8 mouse cellular contexts compared by ENCODE assay signal in the genomic region with DNA sequence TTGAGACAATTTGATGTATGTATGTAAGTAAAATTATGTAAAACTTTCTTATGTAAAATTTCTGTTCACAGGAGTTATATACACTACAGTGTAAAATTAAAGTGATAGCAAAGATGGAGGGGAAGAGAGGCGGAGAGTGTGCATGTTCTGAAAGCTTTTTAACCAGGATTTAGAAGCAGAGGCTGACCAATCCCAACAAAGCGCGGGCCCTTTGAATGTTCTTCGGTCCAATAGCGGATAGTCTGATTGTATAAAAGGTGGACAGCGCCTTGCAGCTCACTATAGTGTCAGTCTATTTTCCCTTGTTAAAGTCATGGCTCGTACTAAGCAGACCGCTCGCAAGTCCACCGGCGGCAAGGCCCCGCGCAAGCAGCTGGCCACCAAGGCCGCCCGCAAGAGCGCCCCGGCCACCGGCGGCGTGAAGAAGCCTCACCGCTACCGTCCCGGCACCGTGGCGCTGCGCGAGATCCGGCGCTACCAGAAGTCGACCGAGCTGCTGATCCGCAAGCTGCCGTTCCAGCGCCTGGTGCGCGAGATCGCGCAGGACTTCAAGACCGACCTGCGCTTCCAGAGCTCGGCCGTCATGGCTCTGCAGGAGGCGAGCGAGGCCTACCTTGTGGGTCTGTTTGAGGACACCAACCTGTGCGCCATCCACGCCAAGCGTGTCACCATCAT. TPM values are rescaled to one million over a fixed set of nuclear protein-coding genes. Genes with fewer than 3 reads are reported as not detected.
DNase-seq lines count a peak whose midpoint lies in the region; ATAC-seq and TF ChIP-seq lines count a peak whose summit lies in the region.
"Not testable (repeated sequence)": the region's sequence is repeated elsewhere in the genome, so short reads cannot be mapped to it uniquely, and the experiment has no call there.

Hist1h3b (plus strand) TSS at position 201 of the 675 bp plus-strand sequence.

- not testable (repeated sequence) for H3K27me3 ChIP-seq in erythroblast, embryonic 14.5 days (ENCODE audit: control insufficient read depth); heart, embryonic 13.5 days (replicated peaks); kidney, postnatal 0 days (ENCODE audit: insufficient read depth, low read length); liver, embryonic 11.5 days (replicated peaks; ENCODE audit: control insufficient read depth, insufficient read depth, low read length); myocyte (ENCODE audit: control insufficient read depth, insufficient read depth, insufficient read length); splenic B cell, adult 2 months (ENCODE audit: control insufficient read depth, insufficient read depth, low read length, poor library complexity, severe bottlenecking)

- under 1% methylated on average over 21 of the region's 47 CpGs for WGBS in heart, embryonic 13.5 days
- WGBS in kidney, postnatal 0 days = 1% methylated on average over 16 of the region's 47 CpGs
- WGBS in liver, embryonic 11.5 days = 1% methylated on average over 16 of the region's 47 CpGs

- not testable (repeated sequence) for H3K36me3 ChIP-seq in erythroblast, embryonic 14.5 days (ENCODE audit: control insufficient read depth); heart, embryonic 13.5 days; kidney, postnatal 0 days (ENCODE audit: insufficient read depth, low read length); liver, embryonic 11.5 days (ENCODE audit: control insufficient read depth, insufficient read depth, low read length); myocyte (ENCODE audit: control insufficient read depth, insufficient read depth); splenic B cell, adult 2 months (ENCODE audit: control insufficient read depth, insufficient read depth, low read length, poor library complexity, severe bottlenecking)

- peak; percentile 70 for ATAC-seq in heart, embryonic 13.5 days (ENCODE audit: extremely low read depth, insufficient number of reproducible peaks, low FRiP score, low TSS enrichment)
- ATAC-seq in kidney, postnatal 0 days (replicated peaks; ENCODE audit: low FRiP score, low read depth) = peak; percentile 72
- ATAC-seq in liver, embryonic 11.5 days (replicated peaks; ENCODE audit: low FRiP score) = peak; percentile 85

- not testable (repeated sequence) for H3K79me2 ChIP-seq in myocyte (ENCODE audit: control insufficient read depth, insufficient read depth)

- TF ChIP-seq CTCF in brain, embryonic 14.5 days (IDR thresholded peaks at IDR 0.05; ENCODE audit: borderline replicate concordance, extremely low read depth, insufficient read depth, insufficient read length); kidney, postnatal 0 days (IDR thresholded peaks at IDR 0.05; ENCODE audit: low read depth): not testable (repeated sequence)

- 0 out of 2 replicates have a peak, but pooled peaks have one; percentile 17 for TF ChIP-seq POLR2A in brain, embryonic 14.5 days (IDR thresholded peaks at IDR 0.05; ENCODE audit: borderline replicate concordance, extremely low read depth, insufficient read depth, insufficient read length, poor library complexity, severe bottlenecking)
- TF ChIP-seq POLR2A in myocyte (IDR thresholded peaks at IDR 0.05; ENCODE audit: insufficient read length, low read depth) = peak; percentile 80

- peak within 1 kb of the TSS; percentile 68 for H3K4me3 ChIP-seq in erythroblast, embryonic 14.5 days (replicated peaks)
- peak within 1 kb of the TSS; percentile 52 for H3K4me3 ChIP-seq in heart, embryonic 13.5 days
- peak within 1 kb of the TSS; percentile 26 for H3K4me3 ChIP-seq in kidney, postnatal 0 days (replicated peaks; ENCODE audit: low read depth, low read length)
- H3K4me3 ChIP-seq in liver, embryonic 11.5 days (ENCODE audit: low read depth, low read length) = peak within 1 kb of the TSS; percentile 47
- peak within 1 kb of the TSS; percentile 15 for H3K4me3 ChIP-seq in myocyte

- H3K4me1 ChIP-seq in erythroblast, embryonic 14.5 days (ENCODE audit: control insufficient read depth) = peaks cover 70% of the 10 kb centered on the region
- H3K4me1 ChIP-seq in heart, embryonic 13.5 days = peaks cover 22% of the 10 kb centered on the region
- H3K4me1 ChIP-seq in kidney, postnatal 0 days (replicated peaks; ENCODE audit: insufficient read depth, low read length) = not testable (repeated sequence)
- peaks cover 16% of the 10 kb centered on the region for H3K4me1 ChIP-seq in liver, embryonic 11.5 days (replicated peaks; ENCODE audit: control insufficient read depth, insufficient read depth, low read length)

- peak within 1 kb of the TSS; percentile 73 for H3K4me2 ChIP-seq in heart, embryonic 13.5 days
- peak within 1 kb of the TSS; percentile 52 for H3K4me2 ChIP-seq in kidney, postnatal 0 days (ENCODE audit: low read length)
- H3K4me2 ChIP-seq in liver, embryonic 11.5 days = peak within 1 kb of the TSS; percentile 58
- H3K4me2 ChIP-seq in myocyte (ENCODE audit: low read depth) = peak within 1 kb of the TSS; percentile 76

- peak within 1 kb of the TSS; percentile 95 for H3K27ac ChIP-seq in heart, embryonic 13.5 days (replicated peaks)
- peak within 1 kb of the TSS; percentile 92 for H3K27ac ChIP-seq in kidney, postnatal 0 days
- H3K27ac ChIP-seq in liver, embryonic 11.5 days (ENCODE audit: low read depth, low read length) = peak within 1 kb of the TSS; percentile 94

- peak within 1 kb of the TSS; percentile 85 for H3K9ac ChIP-seq in heart, embryonic 13.5 days
- H3K9ac ChIP-seq in kidney, postnatal 0 days (ENCODE audit: low read depth, low read length) = peak within 1 kb of the TSS; percentile 48; the same call in 1 of the 2 replicates
- peak within 1 kb of the TSS; percentile 84 for H3K9ac ChIP-seq in liver, embryonic 11.5 days (ENCODE audit: low read depth, low read length)

- peak; percentile 85 to 86 for DNase-seq in B cell, adult 2 months
- DNase-seq in brain, embryonic 14.5 days (ENCODE audit: low read depth) = peak; percentile 98
- peak; percentile 98 for DNase-seq in kidney, postnatal 0 days (ENCODE audit: low spot score)
- DNase-seq in liver, embryonic 11.5 days (ENCODE audit: low spot score) = peak; percentile 85
- DNase-seq in splenic B cell, adult 2 months (ENCODE audit: low read depth, low spot score) = peak; percentile 90

- H3ac ChIP-seq in myocyte (ENCODE audit: control insufficient read depth, insufficient read length) = not testable (repeated sequence)

- not testable (repeated sequence) for H3K9me3 ChIP-seq in erythroblast, embryonic 14.5 days (ENCODE audit: control insufficient read depth, low read length); heart, embryonic 13.5 days; kidney, postnatal 0 days (replicated peaks; ENCODE audit: low read length); liver, embryonic 11.5 days (ENCODE audit: control insufficient read depth, low read length)

TF ChIP-seq in myocyte, 11 proteins besides CTCF, POLR2A, EP300 and RAD21:
- TF ChIP-seq POLR2AphosphoS2 (IDR thresholded peaks at IDR 0.05; ENCODE audit: insufficient read length, low read depth) = peak; percentile 88
- TF ChIP-seq E2F4 (IDR thresholded peaks at IDR 0.05; ENCODE audit: insufficient read depth) = peak; percentile 84

RNA-seq across cellular contexts. Expression of gene Hist1h3b, which starts in this region (rescaled TPM):
- 49.2 and 55.6 TPM in 2 replicates for polyA plus RNA-seq in brain, embryonic 14.5 days (2012; rRNA removed)
- polyA plus RNA-seq in erythroblast, embryonic 14.5 days (2012) = 6.2 and 23.6 TPM in 2 replicates
- polyA plus RNA-seq in heart, embryonic 13.5 days (2015; fragmentation: Nextera tagmentation; extraction: Ambion mirVana) = 5.5 and 6.3 TPM in 2 replicates
- 5.9 and 8.7 TPM in 2 replicates for polyA plus RNA-seq in kidney, postnatal 0 days (2015; fragmentation: Nextera tagmentation; extraction: Ambion mirVana)
- polyA plus RNA-seq in liver, embryonic 11.5 days (2014; fragmentation: Nextera tagmentation; extraction: Ambion mirVana) = 5.5 and 8.3 TPM in 2 replicates
- 1.3 TPM for polyA plus RNA-seq in myocyte (2012; fragmentation: generic; extraction: Trizol)

Comparison
In these comparisons a context has a peak if more than half of its experiments do, and no peak if none do; other contexts are left out.
1. Peak in every context shown above with its lines: DNase-seq, ATAC-seq, H3K4me3 ChIP-seq and H3K27ac ChIP-seq.
2. H3K4me3 ChIP-seq: peak in every context shown above with its lines; median percentile 68 in erythroblast, embryonic 14.5 days; 52 in heart, embryonic 13.5 days; 47 in liver, embryonic 11.5 days; 26 in kidney, postnatal 0 days; 15 in myocyte.